Mouse (Mus musculus): ENCODE results near the gene Cdh23.

DNA sequence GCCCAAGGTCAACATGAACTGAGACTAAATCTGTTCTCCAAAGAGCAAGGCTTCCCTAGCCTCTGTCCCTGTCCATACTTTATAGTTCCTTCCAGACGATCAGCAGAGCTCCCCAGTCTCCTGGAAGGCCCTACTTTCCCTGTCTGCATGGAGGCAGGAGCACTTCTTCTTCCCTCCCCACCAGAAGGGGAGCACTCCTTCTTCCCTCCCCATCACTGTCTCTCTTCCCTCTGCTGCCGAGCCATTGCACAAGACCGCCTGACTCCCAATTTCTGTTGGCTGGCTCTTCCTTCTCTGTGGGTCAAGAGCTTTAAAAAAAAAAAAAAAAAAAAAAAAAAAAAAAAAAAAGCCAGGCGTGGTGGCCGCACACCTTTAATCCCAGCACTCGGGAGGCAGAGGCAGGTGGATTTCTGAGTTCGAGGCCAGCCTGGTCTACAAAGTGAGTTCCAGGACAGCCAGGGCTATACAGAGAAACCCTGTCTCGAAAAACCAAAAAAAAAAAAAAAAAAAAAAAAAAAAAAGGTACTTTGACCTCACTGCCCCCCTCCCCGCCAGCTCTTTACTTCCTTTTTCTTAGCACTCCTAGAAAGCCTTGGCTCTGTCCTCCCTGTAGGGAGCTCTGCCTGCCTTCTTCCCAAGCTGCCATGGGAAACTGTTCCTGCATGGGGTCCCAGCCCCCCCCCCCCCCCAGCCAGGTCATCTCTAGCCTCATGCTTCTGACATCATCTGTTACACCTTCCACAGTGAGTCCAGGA, 41.8 kb upstream of the Cdh23 start:
- peak; percentile 76; the same call in 1 of the 2 replicates for TF ChIP-seq ZNF384 (IDR thresholded peaks at IDR 0.05; ENCODE audit: low read depth, low read length)
- TF ChIP-seq HCFC1 (IDR thresholded peaks at IDR 0.05; ENCODE audit: borderline replicate concordance, insufficient read depth, low read length), result no peak
- TF ChIP-seq ZC3H11A (IDR thresholded peaks at IDR 0.05; ENCODE audit: borderline replicate concordance, low read depth, low read length), result no peak
- no peak for TF ChIP-seq MAFK (IDR thresholded peaks at IDR 0.05; ENCODE audit: insufficient read depth, low read depth, low read length)
- no peak for TF ChIP-seq CHD2 (IDR thresholded peaks at IDR 0.05; ENCODE audit: low read depth, low read length)
